Mouse (Mus musculus) adrenal gland, adult (tissue): Measurements from ENCODE around the gene Ciao2a.

Experiments
- DNase-seq, 2 experiments: peaks; one replicate each; pipeline ENCODE4 v3.0.0; 2022 to 2023; ENCODE audit warnings: low spot score in 1 of 2; ENCODE audit not compliant: inconsistent age in 2 of 2

Gene Ciao2a

GRCm38 (mm10) chr9:66119498-66119897 lies 6.9 kb upstream of the Ciao2a start:
- DNase-seq: no peak

- DNase-seq: no peak
Observed at GRCm38 (mm10) chr9:66120106-66120505, 6.3 kb upstream of the Ciao2a start.

GRCm38 (mm10) chr9:66120945-66121344 lies 5.5 kb upstream of the Ciao2a start:
- no peak for DNase-seq

- no peak for DNase-seq
Observed at GRCm38 (mm10) chr9:66121421-66121820, 5.0 kb upstream of the Ciao2a start.

GRCm38 (mm10) chr9:66123648-66124047 lies 2.8 kb upstream of the Ciao2a start:
- DNase-seq: no peak

GRCm38 (mm10) chr9:66124111-66124531 lies 2.3 kb upstream of the Ciao2a start:
- peak in 1 of 2 experiments; percentile 81 for DNase-seq

GRCm38 (mm10) chr9:66124681-66125542 lies 1.5 kb upstream of the Ciao2a start:
- DNase-seq: peak; percentile 98 to 99

GRCm38 (mm10) chr9:66125543-66126455 lies 612 bp upstream of the Ciao2a start:
- DNase-seq: peak; percentile 39 to 68

- DNase-seq: peak; percentile 37 to 80
Observed at GRCm38 (mm10) chr9:66127193-66127546, 759 bp downstream of the Ciao2a start.

GRCm38 (mm10) chr9:66127884-66128283 lies 1.5 kb downstream of the Ciao2a start:
- peak in 1 of 2 experiments; percentile 38 for DNase-seq

GRCm38 (mm10) chr9:66131466-66131865 lies 5.1 kb downstream of the Ciao2a start:
- peak in 1 of 2 experiments; percentile 37 for DNase-seq

GRCm38 (mm10) chr9:66135967-66136366 lies 9.6 kb downstream of the Ciao2a start:
- peak in 1 of 2 experiments; percentile 69 for DNase-seq

- peak; percentile 82 to 87 for DNase-seq
Observed at GRCm38 (mm10) chr9:66138193-66138592, 11.8 kb downstream of the Ciao2a start.

GRCm38 (mm10) chr9:66142265-66142664 lies 15.9 kb downstream of the Ciao2a start:
- DNase-seq: no peak

- peak; percentile 65 to 91 for DNase-seq
Observed at GRCm38 (mm10) chr9:66144248-66144647, 17.8 kb downstream of the Ciao2a start.

- DNase-seq: no peak
Observed at GRCm38 (mm10) chr9:66146141-66146540, 19.7 kb downstream of the Ciao2a start.

- DNase-seq: no peak
Observed at GRCm38 (mm10) chr9:66152011-66152410, 25.6 kb downstream of the Ciao2a start.

- no peak for DNase-seq
Observed at GRCm38 (mm10) chr9:66153594-66153993, 27.2 kb downstream of the Ciao2a start.

GRCm38 (mm10) chr9:66154013-66154412 lies 27.6 kb downstream of the Ciao2a start:
- DNase-seq: no peak

- no peak for DNase-seq
Observed at GRCm38 (mm10) chr9:66155534-66155933, 29.1 kb downstream of the Ciao2a start.

- DNase-seq: peak; percentile 88 to 95
Observed at GRCm38 (mm10) chr9:66157958-66158830, 31.8 kb downstream of the Ciao2a start, which contains the start of gene Dapk2. Dapk2 (plus strand) TSS chr9:66158223.
